Mouse (Mus musculus) limb, embryonic 14.5 days (tissue): ENCODE measurements around the gene Fat2. TPM values are rescaled to one million over a fixed set of nuclear protein-coding genes. Genes with fewer than 3 reads are reported as not detected.

Experiments
- ATAC-seq: fragments of 200-750 bp; cut with Nextera tagmentation; 2 replicates; pipeline ENCODE4 v1.8.0; 2017; ENCODE audit warnings: low read depth, moderate number of reproducible peaks, moderate TSS enrichment; ENCODE audit not compliant: low FRiP score
- DNase-seq: peaks from one replicate; pipeline ENCODE4 v3.0.0-alpha.2; 2015; ENCODE audit warnings: low spot score
- H3K27ac ChIP-seq: fragments of 300-500 bp; sonication (generic); replicated peaks from 2 replicates; pipeline ENCODE4 v1.5.1; 2014; ENCODE audit warnings: low read depth, mild to moderate bottlenecking, low read length, moderate library complexity, mixed read lengths
- H3K27me3 ChIP-seq: fragments of 300-500 bp; sonication (generic); 2 replicates; pipeline ENCODE4 v1.6.1; 2014; ENCODE audit warnings: low read length, mixed read lengths; ENCODE audit not compliant: control insufficient read depth, insufficient read depth
- H3K36me3 ChIP-seq: fragments of 300-500 bp; sonication (generic); 2 replicates; pipeline ENCODE4 v1.6.1; 2014; ENCODE audit warnings: mild to moderate bottlenecking, low read length, moderate library complexity, mixed read lengths; ENCODE audit not compliant: control insufficient read depth, insufficient read depth
- H3K4me1 ChIP-seq: fragments of 300-500 bp; sonication (generic); 2 replicates; pipeline ENCODE4 v1.6.1; 2014; ENCODE audit warnings: antibody characterized with exemption, low read length, mixed read lengths; ENCODE audit not compliant: control insufficient read depth, insufficient read depth
- H3K4me2 ChIP-seq: fragments of 300-500 bp; sonication (generic); replicated peaks from 2 replicates; pipeline ENCODE4 v1.6.1; 2014; ENCODE audit warnings: low read depth, mild to moderate bottlenecking, low read length, moderate library complexity; ENCODE audit not compliant: severe bottlenecking
- H3K4me3 ChIP-seq: fragments of 300-500 bp; sonication (generic); replicated peaks from 2 replicates; pipeline ENCODE4 v1.5.1; 2014; ENCODE audit warnings: low read length
- H3K9ac ChIP-seq: fragments of 300-500 bp; sonication (generic); 2 replicates; pipeline ENCODE4 v1.6.1; 2014; ENCODE audit warnings: mild to moderate bottlenecking, low read depth, low read length, moderate library complexity; ENCODE audit not compliant: severe bottlenecking
- H3K9me3 ChIP-seq: fragments of 300-500 bp; sonication (generic); 2 replicates; pipeline ENCODE4 v1.6.1; 2016; ENCODE audit warnings: low read length; ENCODE audit not compliant: control insufficient read depth
- POLR2A ChIP-seq: fragments of 200-500 bp; IDR thresholded peaks from 2 replicates; pipeline ENCODE4 v1.8.0; 2012; ENCODE audit warnings: inconsistent platforms, mild to moderate bottlenecking, moderate library complexity, borderline replicate concordance; ENCODE audit not compliant: insufficient read depth, insufficient read length; ENCODE audit errors: extremely low read depth
- WGBS: fragments of 180-500 bp; shearing (Covaris S2); extraction: QIAGEN DNeasy Blood & Tissue Kit; methylation state at CpG from one replicate; pipeline ENCODE4 v1.1.7; 2014; 5-methylcytosine and 5-hydroxymethylcytosine counted together
- polyA plus RNA-seq, 2 experiments: library from polyadenylated mRNA; depleted of rRNA in 1 of 2; stranded (reverse) in 1 of 2; unstranded in 1 of 2; fragments of >200 nt; fragmentation: Nextera tagmentation in 1 of 2; extraction: Ambion mirVana in 1 of 2; gene quantifications; 2 replicates each; pipeline versions ENCODE4 v1.2.1 to v1.2.3; 2012 to 2014

Gene Fat2
- polyA plus RNA-seq, 2 experiments = 1.3 to 1.4 TPM

DNA sequence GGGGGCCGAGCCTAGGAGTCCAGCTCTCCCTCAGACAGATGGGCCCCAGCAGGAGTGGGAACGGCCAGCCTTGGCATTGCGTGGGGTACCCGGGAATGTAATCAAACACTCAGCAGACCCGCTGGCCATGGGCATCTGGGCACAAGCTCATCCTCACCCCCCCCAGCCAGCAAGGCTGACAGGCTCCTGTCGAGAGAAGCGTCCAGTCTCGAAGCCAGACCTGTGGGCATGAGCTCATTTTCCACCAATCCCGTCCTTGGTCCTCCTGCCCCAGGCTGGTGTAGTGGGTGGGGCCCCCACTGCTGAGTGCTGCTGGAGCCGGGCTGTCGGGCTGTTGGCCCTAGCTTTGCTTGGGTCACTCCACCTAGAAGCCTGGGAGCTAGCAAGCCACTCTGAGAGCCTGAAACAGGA is 5.6 kb upstream of the Fat2 start:
- no peaks in the 10 kb centered on the region for H3K9me3 ChIP-seq
- no peak overlapping the region for H3K4me2 ChIP-seq
- H3K27ac ChIP-seq = no peak overlapping the region
- no peak overlapping the region for H3K4me3 ChIP-seq
- 56% methylated on average over 11 of the region's 11 CpGs for WGBS
- no peaks in the 10 kb centered on the region; the same call in 1 of the 2 replicates for H3K4me1 ChIP-seq
- H3K36me3 ChIP-seq = no peaks in the 10 kb centered on the region
- DNase-seq = no peak
- no peak for ATAC-seq
- no peaks in the 10 kb centered on the region for H3K27me3 ChIP-seq
- no peak for TF ChIP-seq POLR2A
- no peak overlapping the region for H3K9ac ChIP-seq

DNA sequence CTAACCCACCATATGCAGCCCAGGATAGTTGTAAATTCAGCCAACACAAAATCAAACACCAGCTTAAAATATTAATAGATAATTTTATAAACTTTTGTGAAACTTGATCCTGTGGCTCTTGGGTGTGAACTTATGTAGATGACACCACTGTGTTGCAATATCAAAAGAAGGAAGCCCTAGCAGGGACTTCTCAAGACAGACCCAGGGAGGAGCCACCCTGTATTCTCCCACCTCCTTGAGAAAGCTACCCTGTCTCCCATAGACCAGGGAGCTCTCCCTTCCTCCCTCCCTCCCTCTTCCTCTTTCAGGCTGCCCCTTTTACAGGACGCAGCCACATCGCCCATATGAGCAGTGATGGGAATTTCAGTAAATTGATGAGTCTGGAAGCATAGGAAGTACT is 4.4 kb upstream of the Fat2 start:
- DNase-seq = no peak
- H3K27me3 ChIP-seq = no peaks in the 10 kb centered on the region
- H3K9ac ChIP-seq = no peak overlapping the region
- TF ChIP-seq POLR2A = no peak
- H3K4me1 ChIP-seq = no peaks in the 10 kb centered on the region; the same call in 1 of the 2 replicates
- no peaks in the 10 kb centered on the region for H3K36me3 ChIP-seq
- H3K4me2 ChIP-seq = no peak overlapping the region
- H3K9me3 ChIP-seq = no peaks in the 10 kb centered on the region
- WGBS = 69% methylated on average over 2 of the region's 2 CpGs
- no peak overlapping the region for H3K27ac ChIP-seq
- no peak for ATAC-seq
- H3K4me3 ChIP-seq = no peak overlapping the region

DNA sequence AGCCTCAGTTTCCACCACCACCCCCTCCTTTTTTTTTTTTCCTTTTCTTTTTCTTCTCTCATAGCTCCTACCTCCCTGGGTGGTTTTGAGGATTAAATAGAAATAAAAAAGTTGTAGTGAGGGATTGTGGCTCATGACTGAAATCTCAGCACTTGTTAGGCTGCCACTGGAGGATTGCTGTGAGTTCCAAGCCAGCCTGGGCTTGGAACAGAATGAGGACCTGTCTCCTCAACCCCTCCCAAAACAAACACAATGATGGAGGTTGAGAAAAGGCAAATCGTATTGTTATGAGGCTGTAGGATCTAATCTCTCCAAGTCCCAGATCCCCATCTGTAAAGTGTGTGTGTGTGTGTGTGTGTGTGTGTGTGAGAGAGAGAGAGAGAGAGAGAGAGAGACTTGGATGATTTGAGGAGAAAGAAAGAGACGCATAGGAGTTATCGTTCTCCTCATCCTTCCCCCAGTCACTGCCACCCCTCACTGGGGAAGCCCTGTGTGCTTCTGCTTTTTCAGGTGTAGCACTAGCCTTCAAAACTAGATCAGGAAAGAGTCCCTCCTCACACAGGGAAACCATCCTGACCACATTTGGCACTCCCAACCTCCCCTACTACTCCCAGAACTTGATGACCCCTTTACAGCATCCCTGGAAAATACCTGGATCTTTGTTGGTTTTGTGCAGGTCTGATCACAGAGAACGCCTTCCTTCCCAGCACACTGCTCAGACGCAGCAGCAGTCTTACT is 837 bp upstream of the Fat2 start:
- Histone ChIP-seq H3K27me3 (no peaks in the 10 kb centered on the region), H3K36me3 (no peaks in the 10 kb centered on the region), H3K4me3 (no peak overlapping the region), H3K4me2 (no peak overlapping the region), H3K9me3 (no peaks in the 10 kb centered on the region), H3K4me1 (no peaks in the 10 kb centered on the region; the same call in 1 of the 2 replicates), H3K27ac (no peak overlapping the region), H3K9ac (no peak overlapping the region)
- 76% methylated on average over 5 of the region's 5 CpGs for WGBS
- no peak for TF ChIP-seq POLR2A
- DNase-seq = no peak
- ATAC-seq = no peak

DNA sequence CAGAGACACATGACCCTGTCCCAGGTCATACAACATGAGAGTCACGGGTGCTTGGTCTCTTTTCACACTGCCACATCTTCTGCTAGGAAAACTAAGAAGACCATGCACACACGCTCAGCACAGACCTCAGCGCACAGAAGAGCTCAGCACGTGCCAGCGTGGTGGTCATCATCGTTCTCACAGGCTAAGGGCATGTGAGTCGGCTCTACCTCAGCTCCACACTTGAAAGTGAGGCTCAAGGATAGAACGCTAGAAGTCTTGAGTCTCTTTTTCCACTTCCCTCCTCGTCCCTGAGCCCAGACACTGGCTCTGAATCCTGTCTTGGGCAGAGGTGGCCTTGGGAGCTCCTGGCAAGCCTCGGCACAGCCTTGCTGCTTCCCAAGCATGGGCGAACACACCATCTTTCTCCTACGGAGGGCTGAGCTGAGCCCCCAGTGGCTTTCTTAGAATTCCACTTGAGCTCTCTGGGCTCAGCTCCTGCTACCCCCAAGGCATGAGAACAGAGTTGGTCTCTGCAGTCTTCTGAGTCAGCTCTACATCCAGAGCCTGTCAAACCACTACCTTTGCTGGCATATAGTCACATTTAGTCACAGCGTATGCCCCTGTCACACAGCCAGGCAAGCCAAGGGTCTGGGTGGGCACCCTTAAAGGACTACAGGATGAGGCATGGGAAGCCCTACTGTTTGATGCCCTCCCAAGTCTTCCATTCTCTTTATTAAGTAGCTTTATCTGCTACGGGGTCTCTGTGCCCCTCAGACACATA is 869 bp downstream of the Fat2 start:
- H3K4me3 ChIP-seq = no peak overlapping the region
- no peak for DNase-seq
- no peak overlapping the region for H3K27ac ChIP-seq
- 0 out of 2 replicates have a peak, but pooled peaks cover 1% of the 10 kb centered on the region for H3K4me1 ChIP-seq
- no peak overlapping the region for H3K9ac ChIP-seq
- no peaks in the 10 kb centered on the region for H3K27me3 ChIP-seq
- no peaks in the 10 kb centered on the region for H3K36me3 ChIP-seq
- 0 out of 2 replicates have a peak overlapping the region, but pooled peaks have one; percentile 8 for H3K4me2 ChIP-seq
- no peak for ATAC-seq
- TF ChIP-seq POLR2A = no peak
- H3K9me3 ChIP-seq = no peaks in the 10 kb centered on the region
- WGBS = 88% methylated on average over 14 of the region's 14 CpGs

DNA sequence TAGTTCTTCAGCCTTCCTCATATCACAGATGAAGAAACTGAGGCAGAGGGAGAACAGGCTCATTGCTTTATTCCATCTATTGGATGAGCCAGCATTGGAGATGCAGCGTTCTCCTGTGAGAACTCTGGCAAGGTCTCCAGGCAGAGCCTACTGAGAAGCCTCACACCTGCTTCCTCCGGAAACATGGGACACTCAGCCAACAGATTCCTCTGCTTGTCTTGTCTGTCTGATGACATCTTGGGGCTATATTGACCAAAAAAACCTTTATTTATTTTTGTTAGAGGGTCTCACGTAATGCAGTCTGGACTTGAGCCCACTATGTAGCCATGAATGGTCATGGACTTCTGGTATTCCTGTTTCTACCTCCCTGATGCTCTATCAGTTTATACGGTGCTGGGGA is 1.8 kb downstream of the Fat2 start:
- Histone ChIP-seq H3K27me3 (no peaks in the 10 kb centered on the region), H3K9ac (no peak overlapping the region), H3K36me3 (no peaks in the 10 kb centered on the region), H3K4me3 (no peak overlapping the region), H3K4me1 (peaks cover 8% of the 10 kb centered on the region; the same call in 1 of the 2 replicates), H3K4me2 (no peak overlapping the region), H3K27ac (no peak overlapping the region), H3K9me3 (no peaks in the 10 kb centered on the region)
- 94% methylated on average over 4 of the region's 4 CpGs for WGBS
- ATAC-seq (no peak), DNase-seq (no peak)
- no peak for TF ChIP-seq POLR2A
